Mouse (Mus musculus) kidney, embryonic 15.5 days (tissue): Measurements from ENCODE around the gene Gm15155. TPM values are rescaled to one million over a fixed set of nuclear protein-coding genes. Genes with fewer than 3 reads are reported as not detected.
"Not testable (repeated sequence)": the region's sequence is repeated elsewhere in the genome, so short reads cannot be mapped to it uniquely, and the experiment has no call there.

Source experiments
- ATAC-seq: fragments of 200-750 bp; cut with Nextera tagmentation; replicated peaks from 2 replicates; pipeline ENCODE4 v1.8.0; 2017; ENCODE audit warnings: moderate TSS enrichment; ENCODE audit not compliant: low FRiP score
- H3K27ac ChIP-seq: fragments of 300-500 bp; sonication (generic); 2 replicates; pipeline ENCODE4 v1.5.1; 2015; ENCODE audit warnings: mild to moderate bottlenecking, inconsistent platforms
- H3K27me3 ChIP-seq: fragments of 300-500 bp; sonication (generic); 2 replicates; pipeline ENCODE4 v1.6.1; 2015; ENCODE audit warnings: inconsistent platforms
- H3K36me3 ChIP-seq: fragments of 300-500 bp; sonication (generic); 2 replicates; pipeline ENCODE4 v1.6.1; 2015; ENCODE audit warnings: inconsistent platforms
- H3K4me1 ChIP-seq: fragments of 300-500 bp; sonication (generic); 2 replicates; pipeline ENCODE4 v1.6.1; 2015; ENCODE audit warnings: inconsistent platforms
- H3K4me2 ChIP-seq: fragments of 300-500 bp; sonication (generic); 2 replicates; pipeline ENCODE4 v1.6.1; 2015; ENCODE audit warnings: moderate library complexity, mild to moderate bottlenecking, inconsistent platforms
- H3K4me3 ChIP-seq: fragments of 300-500 bp; sonication (generic); replicated peaks from 2 replicates; pipeline ENCODE4 v1.5.1; 2015; ENCODE audit warnings: mild to moderate bottlenecking, inconsistent platforms
- H3K9ac ChIP-seq: fragments of 300-500 bp; sonication (generic); 2 replicates; pipeline ENCODE4 v1.6.1; 2015; ENCODE audit warnings: mild to moderate bottlenecking, inconsistent platforms
- H3K9me3 ChIP-seq: fragments of 300-500 bp; sonication (generic); replicated peaks from 2 replicates; pipeline ENCODE4 v1.6.1; 2016; ENCODE audit warnings: inconsistent platforms
- WGBS: fragments of 180-500 bp; shearing (Covaris S2); methylation state at CpG from one replicate; pipeline ENCODE4 v1.1.7; 2015; ENCODE audit warnings: mixed read lengths; 5-methylcytosine and 5-hydroxymethylcytosine counted together
- polyA plus RNA-seq: library from polyadenylated mRNA; unstranded; fragments of >200 nt; fragmentation: Nextera tagmentation; extraction: Ambion mirVana; gene quantifications from 2 replicates; pipeline ENCODE4 v1.2.1, GENCODE M21; 2015

Gene Gm15155
- polyA plus RNA-seq, 1 experiment from 2014 or later = not detected

DNA sequence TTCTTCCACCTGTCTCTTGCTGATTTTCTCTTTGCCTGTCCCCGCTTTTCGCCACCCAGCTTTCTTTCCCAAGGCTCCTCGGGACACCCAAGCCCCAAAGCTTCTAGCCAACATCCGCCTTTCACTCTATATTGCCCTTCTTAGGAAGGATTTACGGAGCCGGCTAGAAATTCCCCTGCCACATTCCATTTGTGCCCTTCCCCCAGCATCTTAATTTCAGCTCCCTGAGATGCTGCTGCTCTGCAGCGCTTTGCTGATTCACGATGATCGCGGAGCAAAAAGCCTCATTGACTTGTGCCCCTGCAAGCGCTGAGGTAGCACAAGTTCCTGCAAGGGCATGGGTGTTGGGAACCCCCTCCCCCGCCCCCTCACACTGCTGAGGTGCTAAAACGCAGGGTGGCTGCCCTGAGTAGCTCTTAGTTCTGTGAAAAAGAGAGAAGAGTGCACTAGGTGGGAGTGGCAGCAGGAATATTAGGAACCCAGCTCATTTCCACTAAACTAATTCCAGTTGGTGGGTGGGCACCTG, 1.2 kb downstream of the Gm15155 start:
- ATAC-seq = 0 out of 2 replicates have a peak, but pooled peaks have one; percentile 24
- no peaks in the 10 kb centered on the region for H3K36me3 ChIP-seq
- H3K4me2 ChIP-seq = peak overlapping the region; percentile 48
- H3K27ac ChIP-seq = no peak overlapping the region
- no peaks in the 10 kb centered on the region for H3K9me3 ChIP-seq
- no peak overlapping the region for H3K9ac ChIP-seq
- WGBS = 12% methylated on average over 13 of the region's 13 CpGs
- H3K27me3 ChIP-seq = peaks cover 56% of the 10 kb centered on the region
- 0 out of 2 replicates have a peak overlapping the region, but pooled peaks have one; percentile 7 for H3K4me3 ChIP-seq
- H3K4me1 ChIP-seq = peaks cover 10% of the 10 kb centered on the region; the same call in 1 of the 2 replicates

DNA sequence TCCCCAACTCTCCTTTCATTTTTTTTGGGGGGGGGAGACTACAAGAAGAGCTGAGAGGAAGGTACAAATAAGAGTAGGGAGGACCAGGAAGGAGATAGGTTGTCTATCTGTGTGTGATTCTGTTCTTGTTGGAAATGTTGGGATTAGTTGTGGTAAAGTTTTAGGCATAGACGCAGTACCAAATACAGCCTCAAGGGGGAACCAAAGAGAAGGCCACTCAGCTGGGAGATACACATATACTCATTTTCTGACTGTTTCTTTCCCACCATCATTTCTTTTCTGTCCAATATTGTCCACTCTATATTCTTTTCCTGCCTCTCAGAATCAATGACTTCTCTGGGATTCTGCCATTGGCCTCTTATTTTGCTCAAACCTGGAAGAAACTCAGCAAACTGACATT, 19.4 kb downstream of the Gm15155 start:
- H3K4me3 ChIP-seq = no peak overlapping the region
- H3K9me3 ChIP-seq = no peaks in the 10 kb centered on the region
- no peak overlapping the region for H3K9ac ChIP-seq
- H3K4me1 ChIP-seq = no peaks in the 10 kb centered on the region
- ATAC-seq = no peak
- H3K4me2 ChIP-seq = no peak overlapping the region
- H3K27me3 ChIP-seq = no peaks in the 10 kb centered on the region
- 13% methylated on average over 1 of the region's 1 CpGs for WGBS
- no peak overlapping the region for H3K27ac ChIP-seq
- H3K36me3 ChIP-seq = no peaks in the 10 kb centered on the region

DNA sequence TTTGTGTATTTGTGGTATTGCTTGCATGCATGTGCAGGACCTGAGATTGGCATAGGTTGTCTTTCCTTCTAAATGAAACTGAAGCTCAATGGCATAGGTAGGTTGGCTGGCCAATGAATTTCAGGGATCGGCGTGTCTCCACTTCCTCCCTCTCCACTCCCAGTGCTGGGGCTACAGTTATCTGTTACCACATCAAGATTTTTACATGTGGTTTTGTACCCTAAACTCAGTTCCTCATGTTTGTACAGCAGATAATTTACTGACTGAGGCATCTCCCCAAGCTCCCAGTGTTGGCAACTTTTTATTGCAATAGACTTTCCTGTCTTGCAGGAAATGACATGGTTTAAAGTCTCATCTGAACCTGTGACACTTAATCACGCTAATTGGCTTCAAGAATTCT, 21.4 kb downstream of the Gm15155 start:
- Histone ChIP-seq H3K9ac (no peak overlapping the region), H3K4me1 (no peaks in the 10 kb centered on the region), H3K27ac (no peak overlapping the region), H3K4me2 (no peak overlapping the region), H3K4me3 (no peak overlapping the region), H3K9me3 (no peaks in the 10 kb centered on the region), H3K27me3 (no peaks in the 10 kb centered on the region), H3K36me3 (no peaks in the 10 kb centered on the region)
- no peak for ATAC-seq
- WGBS = 91% methylated on average over 3 of the region's 3 CpGs

DNA sequence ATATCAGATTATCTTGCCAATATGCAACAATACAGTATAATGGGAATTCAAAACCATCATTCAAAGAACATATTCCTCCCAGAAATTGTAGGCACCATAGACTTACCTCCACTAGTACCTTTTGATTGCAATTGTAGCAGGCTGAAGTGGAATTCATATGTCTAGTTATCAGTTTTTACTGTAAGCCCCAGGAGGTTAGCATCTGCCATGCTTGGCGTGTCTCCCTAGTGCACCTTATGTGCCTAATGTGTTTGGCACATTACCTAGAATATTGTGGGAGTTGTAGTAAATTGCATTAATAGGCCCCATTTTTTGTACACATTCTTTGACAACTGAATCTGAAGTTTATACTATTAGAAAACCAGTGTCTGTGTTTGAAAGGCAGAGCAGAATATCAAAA, 33.4 kb downstream of the Gm15155 start:
- Histone ChIP-seq H3K4me1 (no peaks in the 10 kb centered on the region), H3K27ac (no peak overlapping the region), H3K36me3 (no peaks in the 10 kb centered on the region), H3K9me3 (no peaks in the 10 kb centered on the region), H3K9ac (no peak overlapping the region), H3K27me3 (no peaks in the 10 kb centered on the region), H3K4me3 (no peak overlapping the region), H3K4me2 (no peak overlapping the region)
- ATAC-seq = no peak
- WGBS = 83% methylated on average over 1 of the region's 1 CpGs

DNA sequence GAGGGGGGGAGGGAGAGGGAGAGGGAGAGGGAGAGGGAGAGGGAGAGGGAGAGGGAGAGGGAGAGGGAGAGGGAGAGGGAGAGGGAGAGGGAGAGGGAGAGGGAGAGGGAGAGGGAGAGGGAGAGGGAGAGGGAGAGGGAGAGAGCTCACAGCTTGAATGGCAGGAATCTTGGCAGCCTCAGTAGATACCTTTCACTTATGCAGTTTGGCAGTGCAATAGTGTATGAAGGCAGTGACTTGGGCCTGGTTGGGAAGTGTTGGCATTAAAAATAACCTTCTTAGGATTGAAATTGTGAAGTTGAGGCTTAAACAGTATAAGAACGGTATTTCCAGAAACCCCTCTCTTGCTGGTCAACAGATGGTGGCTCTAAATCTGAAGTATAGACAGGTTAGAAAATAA, 65.9 kb downstream of the Gm15155 start:
- H3K4me2 ChIP-seq, H3K27ac ChIP-seq, ATAC-seq, H3K9ac ChIP-seq, H3K36me3 ChIP-seq, H3K27me3 ChIP-seq, H3K4me1 ChIP-seq, H3K4me3 ChIP-seq, H3K9me3 ChIP-seq: not testable (repeated sequence)
- WGBS = 90% methylated on average over 1 of the region's 1 CpGs

DNA sequence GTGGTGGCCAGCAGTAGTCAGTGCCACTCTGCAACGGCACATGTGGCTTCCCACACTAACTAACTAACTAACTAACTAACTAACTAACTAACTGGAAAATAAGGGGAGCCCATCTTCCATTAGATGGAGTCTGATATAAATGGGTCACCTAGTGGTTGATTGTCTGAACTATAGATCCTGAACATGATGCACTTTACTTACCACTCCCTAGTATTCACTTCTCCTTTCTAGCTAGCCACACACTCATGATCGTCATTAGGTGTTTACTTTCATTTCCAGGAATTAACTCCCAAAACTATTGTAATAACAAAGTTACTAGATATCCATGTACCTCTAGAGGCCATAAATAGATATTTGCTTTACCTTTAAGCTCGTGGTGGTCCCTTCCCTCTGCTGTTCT, 99.6 kb downstream of the Gm15155 start:
- ATAC-seq = no peak
- Histone ChIP-seq H3K27ac (no peak overlapping the region), H3K27me3 (no peaks in the 10 kb centered on the region), H3K9me3 (no peaks in the 10 kb centered on the region), H3K4me2 (no peak overlapping the region), H3K36me3 (no peaks in the 10 kb centered on the region), H3K4me3 (no peak overlapping the region), H3K9ac (no peak overlapping the region), H3K4me1 (no peaks in the 10 kb centered on the region)
- 78% methylated on average over 3 of the region's 3 CpGs for WGBS

DNA sequence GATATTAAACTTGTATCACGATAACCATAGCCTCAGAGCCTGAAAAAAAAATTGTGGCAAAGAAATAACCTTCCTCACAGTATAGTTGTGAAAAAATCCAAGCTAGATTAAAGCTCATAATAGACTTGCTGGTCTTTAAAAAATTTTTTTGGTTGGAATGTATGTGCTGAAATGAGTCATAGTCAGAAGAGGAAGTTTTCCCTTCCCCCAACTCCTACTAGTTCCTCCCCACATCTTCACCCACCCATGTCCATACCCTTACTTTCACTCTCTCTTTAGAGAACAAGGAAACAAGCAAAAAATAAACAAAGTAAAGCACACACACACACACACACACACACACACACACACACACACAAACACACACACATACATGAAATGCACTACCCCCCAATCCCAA, 103.8 kb downstream of the Gm15155 start:
- no peak for ATAC-seq
- no peak overlapping the region for H3K27ac ChIP-seq
- no peaks in the 10 kb centered on the region for H3K9me3 ChIP-seq
- H3K4me2 ChIP-seq = no peak overlapping the region
- no peaks in the 10 kb centered on the region for H3K36me3 ChIP-seq
- H3K4me1 ChIP-seq = no peaks in the 10 kb centered on the region
- H3K27me3 ChIP-seq = no peaks in the 10 kb centered on the region
- H3K9ac ChIP-seq = no peak overlapping the region
- WGBS = 78% methylated on average over 1 of the region's 1 CpGs
- no peak overlapping the region for H3K4me3 ChIP-seq

DNA sequence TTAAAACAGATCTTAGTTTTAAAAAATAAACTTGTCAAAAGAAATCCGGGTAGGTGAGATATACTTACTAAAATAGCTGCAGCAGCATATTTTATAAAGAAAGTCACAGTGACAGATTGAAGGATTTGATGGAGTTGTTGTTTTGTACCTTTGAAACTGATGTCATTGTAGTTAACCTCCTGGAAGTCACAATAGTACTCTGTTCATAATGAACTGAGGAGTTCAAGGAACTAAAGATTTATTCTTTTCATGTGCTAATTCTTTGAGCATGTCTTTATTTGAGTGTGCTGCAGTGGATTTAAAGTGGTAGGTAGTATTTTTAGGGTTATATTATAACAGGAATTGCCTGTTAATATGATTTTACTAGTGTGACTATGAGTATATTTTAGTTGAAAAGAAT, 263.6 kb downstream of the Gm15155 start:
- no peaks in the 10 kb centered on the region for H3K9me3 ChIP-seq
- no peaks in the 10 kb centered on the region for H3K4me1 ChIP-seq
- H3K27me3 ChIP-seq = no peaks in the 10 kb centered on the region
- H3K27ac ChIP-seq = no peak overlapping the region
- no peak overlapping the region for H3K9ac ChIP-seq
- no peaks in the 10 kb centered on the region for H3K36me3 ChIP-seq
- ATAC-seq = no peak
- 68% methylated on average over 1 of the region's 1 CpGs for WGBS
- H3K4me3 ChIP-seq = no peak overlapping the region
- no peak overlapping the region for H3K4me2 ChIP-seq

DNA sequence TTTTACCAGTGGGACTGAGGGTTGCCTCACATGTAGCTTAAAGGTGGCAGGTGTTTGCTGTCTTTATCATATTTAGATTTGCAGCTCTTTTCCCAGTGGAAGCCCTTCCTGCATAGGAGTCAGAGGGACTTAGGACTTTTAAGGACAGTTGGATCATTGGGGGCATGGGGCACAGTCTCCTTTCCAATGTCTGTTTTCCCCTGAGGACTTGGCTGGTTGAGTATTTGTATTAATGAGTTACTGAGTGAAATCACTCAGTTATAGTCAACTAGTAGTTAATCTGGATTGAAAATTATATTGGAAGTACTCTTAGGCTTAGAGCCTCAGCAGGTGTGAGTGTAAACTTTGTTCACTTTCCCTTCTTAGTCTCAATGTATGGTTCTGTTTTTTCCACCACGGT, 275.5 kb downstream of the Gm15155 start:
- 0 out of 2 replicates have a peak, but pooled peaks have one; percentile 43 for ATAC-seq
- no peaks in the 10 kb centered on the region for H3K9me3 ChIP-seq
- no peaks in the 10 kb centered on the region for H3K36me3 ChIP-seq
- no peak overlapping the region for H3K4me2 ChIP-seq
- H3K4me1 ChIP-seq = no peaks in the 10 kb centered on the region
- no peak overlapping the region for H3K27ac ChIP-seq
- no peak overlapping the region for H3K4me3 ChIP-seq
- WGBS = 86% methylated on average over 1 of the region's 1 CpGs
- H3K27me3 ChIP-seq = no peaks in the 10 kb centered on the region
- no peak overlapping the region for H3K9ac ChIP-seq

DNA sequence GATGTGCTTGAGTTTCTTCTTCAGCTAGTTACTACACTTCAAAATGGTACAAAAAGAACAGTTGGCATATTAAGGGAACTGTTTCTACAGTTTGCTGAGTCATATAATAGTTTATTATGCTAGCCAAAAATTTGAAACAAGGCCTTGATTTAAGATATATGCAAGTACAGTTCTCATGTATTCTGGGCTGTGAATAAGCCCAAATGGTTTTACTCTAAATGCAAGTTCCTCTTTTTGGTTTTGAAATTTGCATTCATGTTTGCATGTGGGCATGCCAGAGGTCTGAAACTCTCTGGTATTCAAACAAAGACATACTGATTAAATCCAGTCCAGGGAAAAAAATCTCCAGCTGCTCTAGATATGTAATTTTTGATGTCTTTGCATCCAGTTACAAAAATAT, 277.2 kb downstream of the Gm15155 start:
- Histone ChIP-seq H3K9ac (no peak overlapping the region), H3K27ac (no peak overlapping the region), H3K36me3 (no peaks in the 10 kb centered on the region), H3K4me2 (no peak overlapping the region), H3K27me3 (no peaks in the 10 kb centered on the region), H3K4me3 (no peak overlapping the region), H3K9me3 (no peaks in the 10 kb centered on the region), H3K4me1 (no peaks in the 10 kb centered on the region)
- ATAC-seq = no peak

DNA sequence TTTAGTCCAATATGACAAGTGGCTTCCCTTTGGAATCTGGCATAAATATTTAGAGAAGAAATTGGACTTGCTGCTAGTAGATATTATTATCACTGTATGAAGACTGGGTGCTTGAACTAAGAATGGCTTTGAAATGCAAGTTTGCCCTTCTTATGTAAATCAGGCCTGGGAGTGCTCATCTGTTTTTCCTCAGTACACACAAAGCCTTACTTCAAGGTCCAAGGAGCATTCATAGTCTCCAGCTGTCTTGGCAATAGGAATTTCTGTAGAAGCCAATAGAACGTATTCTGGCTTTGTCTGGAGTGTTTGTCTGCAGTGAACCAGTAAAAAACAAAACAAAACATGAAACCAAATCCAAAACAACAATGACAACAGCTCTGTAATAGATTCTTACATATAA, 278.6 kb downstream of the Gm15155 start:
- no peak overlapping the region for H3K4me3 ChIP-seq
- H3K4me1 ChIP-seq = no peaks in the 10 kb centered on the region
- 48% methylated on average over 1 of the region's 1 CpGs for WGBS
- no peak for ATAC-seq
- H3K4me2 ChIP-seq = no peak overlapping the region
- no peak overlapping the region for H3K27ac ChIP-seq
- no peak overlapping the region for H3K9ac ChIP-seq
- no peaks in the 10 kb centered on the region for H3K36me3 ChIP-seq
- H3K9me3 ChIP-seq = no peaks in the 10 kb centered on the region
- H3K27me3 ChIP-seq = no peaks in the 10 kb centered on the region

DNA sequence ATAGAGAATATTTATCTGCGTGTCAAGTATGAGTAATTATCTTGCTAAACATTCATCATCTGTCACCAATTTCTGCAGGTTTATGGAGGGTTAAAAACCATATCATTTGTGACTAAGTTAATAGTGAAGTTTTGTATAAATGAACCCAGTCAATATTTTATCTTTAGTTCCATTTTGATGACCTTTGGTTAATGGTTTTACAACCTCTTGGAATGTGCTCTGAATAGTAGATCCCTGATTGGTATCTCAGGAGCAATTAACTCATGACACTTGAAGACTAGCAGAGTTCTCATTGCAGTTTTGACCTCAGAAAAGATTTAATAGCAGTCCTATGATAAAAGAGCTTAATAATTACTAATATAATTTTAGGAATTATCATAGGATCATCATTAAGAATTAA, 385.2 kb downstream of the Gm15155 start:
- no peak overlapping the region for H3K27ac ChIP-seq
- H3K27me3 ChIP-seq = no peaks in the 10 kb centered on the region
- no peak overlapping the region for H3K9ac ChIP-seq
- no peak overlapping the region for H3K4me2 ChIP-seq
- no peak overlapping the region for H3K4me3 ChIP-seq
- H3K4me1 ChIP-seq = no peaks in the 10 kb centered on the region
- no peaks in the 10 kb centered on the region for H3K36me3 ChIP-seq
- no peaks in the 10 kb centered on the region for H3K9me3 ChIP-seq
- WGBS = 81% methylated on average over 1 of the region's 1 CpGs
- no peak for ATAC-seq

DNA sequence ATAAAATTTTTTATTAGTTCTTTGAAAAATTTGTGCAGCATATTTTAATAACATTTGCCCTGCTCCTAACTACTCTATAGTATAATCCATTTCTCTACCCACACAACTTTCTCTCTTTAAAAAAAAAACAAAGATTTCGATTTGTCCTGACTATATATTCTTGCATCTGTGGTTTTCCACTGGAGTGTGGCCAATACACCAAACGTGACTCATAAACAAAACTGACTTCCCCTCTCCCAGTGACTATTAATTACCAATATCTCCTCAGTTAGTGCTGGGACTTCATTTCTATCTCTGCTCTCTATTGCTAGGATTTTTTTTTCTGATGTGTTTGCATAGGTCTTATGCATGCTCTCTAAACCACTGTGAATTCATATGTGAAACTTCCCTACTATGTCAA, 531.2 kb downstream of the Gm15155 start:
- Histone ChIP-seq H3K9ac (no peak overlapping the region), H3K4me1 (no peaks in the 10 kb centered on the region), H3K27ac (no peak overlapping the region), H3K4me2 (no peak overlapping the region), H3K9me3 (no peaks in the 10 kb centered on the region), H3K4me3 (no peak overlapping the region), H3K36me3 (no peaks in the 10 kb centered on the region), H3K27me3 (no peaks in the 10 kb centered on the region)
- WGBS = 56% methylated on average over 2 of the region's 2 CpGs
- ATAC-seq = no peak
